Mouse (Mus musculus): ENCODE results near the gene Tmbim7. TPM values are rescaled to one million over a fixed set of nuclear protein-coding genes. Genes with fewer than 3 reads are reported as not detected.

Gene Tmbim7
- total RNA-seq, 2 experiments from 2014 or later: not detected

DNA sequence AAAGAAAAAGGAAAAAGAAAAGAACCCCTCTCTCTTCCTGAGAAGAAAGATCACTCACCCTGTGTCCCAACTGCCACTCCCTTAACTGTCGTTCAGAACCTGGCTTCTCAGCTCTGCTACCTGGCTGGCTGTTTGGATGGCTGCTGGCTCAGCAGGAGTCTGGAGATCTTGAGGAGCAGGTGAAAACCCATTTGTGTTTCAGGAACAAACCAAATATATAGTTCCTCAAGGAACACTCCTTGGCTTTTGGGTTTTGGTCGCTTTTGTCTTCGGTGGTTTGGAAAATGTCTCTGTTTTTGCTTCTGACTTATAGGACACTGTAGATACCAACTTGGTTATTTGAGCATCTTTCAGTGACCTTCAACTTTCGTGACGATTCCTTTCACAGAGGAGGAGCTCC lies 6.1 kb downstream of the Tmbim7 start, which contains the start of gene Gatad1:
Gatad1 (minus strand) TSS at position 101 of the 400 bp plus-strand sequence.
- DNase-seq (ENCODE audit: extremely low spot score in 1 of 2, low spot score in 1 of 2): no peak

- no peak for DNase-seq (ENCODE audit: extremely low spot score in 1 of 2, low spot score in 1 of 2)
Measured at GRCm38 (mm10) chr5:3665225-3665624, 14.2 kb downstream of the Tmbim7 start.

- no peak for DNase-seq (ENCODE audit: extremely low spot score in 1 of 2, low spot score in 1 of 2)
Measured at GRCm38 (mm10) chr5:3666585-3666984, 15.6 kb downstream of the Tmbim7 start.

DNA sequence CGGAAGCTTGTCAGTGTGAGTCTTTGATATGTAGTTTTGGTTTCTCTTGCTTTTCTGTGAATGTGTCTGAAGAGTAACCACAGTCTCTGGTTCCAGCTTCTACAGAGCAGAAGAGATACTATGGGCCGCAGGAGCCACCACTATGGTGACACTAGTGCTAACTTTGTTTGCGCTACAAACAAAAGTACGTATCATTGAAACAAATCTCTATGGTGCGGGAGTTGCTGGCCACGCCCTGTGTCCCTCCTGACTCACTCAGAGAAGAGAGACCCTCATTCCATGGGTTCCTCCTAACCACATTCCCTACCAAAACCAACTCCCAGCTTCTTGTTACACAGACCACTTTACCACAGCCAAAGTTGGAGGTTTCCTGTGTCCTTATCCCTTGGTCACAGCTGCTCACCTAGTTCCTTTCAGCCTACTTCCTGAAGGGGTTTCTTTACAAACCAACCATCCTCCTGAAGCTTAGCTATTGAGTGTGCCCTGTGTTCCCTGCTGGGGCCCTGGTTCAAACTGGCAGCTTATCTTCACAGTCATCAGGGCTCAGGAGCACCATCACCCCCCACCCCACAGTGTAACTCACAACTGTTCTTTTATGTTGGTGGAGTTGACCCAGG lies 19.1 kb downstream of the Tmbim7 start:
- DNase-seq (ENCODE audit: extremely low spot score in 1 of 2, low spot score in 1 of 2): no peak

- DNase-seq (ENCODE audit: extremely low spot score in 1 of 2, low spot score in 1 of 2): no peak
Measured at GRCm38 (mm10) chr5:3688298-3688697, 37.3 kb downstream of the Tmbim7 start.

- no peak for DNase-seq (ENCODE audit: extremely low spot score in 1 of 2, low spot score in 1 of 2)
Measured at GRCm38 (mm10) chr5:3691283-3691682, 40.3 kb downstream of the Tmbim7 start.

- no peak for DNase-seq (ENCODE audit: extremely low spot score in 1 of 2, low spot score in 1 of 2)
Measured at GRCm38 (mm10) chr5:3692956-3693355, 42.0 kb downstream of the Tmbim7 start.

GRCm38 (mm10) chr5:3695191-3695590 lies 44.2 kb downstream of the Tmbim7 start:
- no peak for DNase-seq (ENCODE audit: extremely low spot score in 1 of 2, low spot score in 1 of 2)

DNA sequence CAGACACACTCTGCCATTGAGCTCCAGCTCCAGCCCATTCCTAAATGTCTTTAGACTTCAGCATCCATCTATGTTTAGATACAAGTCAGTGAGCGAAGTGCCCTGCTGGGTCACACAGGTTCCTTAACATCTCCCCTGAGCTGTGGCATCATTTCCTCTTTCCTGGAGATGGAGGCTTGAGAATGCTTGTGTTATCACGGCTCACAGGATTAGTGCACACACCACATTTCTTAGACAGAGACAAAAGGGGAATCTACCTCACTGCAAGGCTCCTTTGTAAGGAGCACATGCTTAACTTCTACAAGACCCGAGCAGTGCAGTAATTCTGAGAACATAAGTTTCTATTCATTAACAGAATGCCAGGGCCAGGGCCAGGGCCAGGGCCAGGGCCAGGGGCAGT lies 45.0 kb downstream of the Tmbim7 start:
- DNase-seq (ENCODE audit: extremely low spot score in 1 of 2, low spot score in 1 of 2): no peak

DNA sequence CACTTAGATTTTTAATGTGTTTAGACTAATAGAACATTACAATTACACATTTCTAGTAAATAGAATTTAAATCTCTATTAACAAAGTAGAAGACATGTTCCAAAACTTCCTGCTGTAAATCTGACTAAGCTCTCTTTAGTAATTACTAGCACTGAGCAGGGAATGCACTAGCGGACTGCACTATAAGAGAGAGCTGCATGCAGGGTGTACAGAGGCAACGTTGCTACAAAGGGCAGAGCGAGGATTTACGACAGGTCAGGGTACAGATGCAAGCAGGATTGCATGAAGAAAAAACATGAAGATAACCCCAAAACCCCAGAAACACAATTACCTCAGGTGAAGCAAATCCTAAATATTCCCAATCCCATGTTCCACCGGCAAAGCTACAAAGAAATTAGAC lies 49.0 kb downstream of the Tmbim7 start:
- DNase-seq (ENCODE audit: extremely low spot score in 1 of 2, low spot score in 1 of 2): no peak

DNA sequence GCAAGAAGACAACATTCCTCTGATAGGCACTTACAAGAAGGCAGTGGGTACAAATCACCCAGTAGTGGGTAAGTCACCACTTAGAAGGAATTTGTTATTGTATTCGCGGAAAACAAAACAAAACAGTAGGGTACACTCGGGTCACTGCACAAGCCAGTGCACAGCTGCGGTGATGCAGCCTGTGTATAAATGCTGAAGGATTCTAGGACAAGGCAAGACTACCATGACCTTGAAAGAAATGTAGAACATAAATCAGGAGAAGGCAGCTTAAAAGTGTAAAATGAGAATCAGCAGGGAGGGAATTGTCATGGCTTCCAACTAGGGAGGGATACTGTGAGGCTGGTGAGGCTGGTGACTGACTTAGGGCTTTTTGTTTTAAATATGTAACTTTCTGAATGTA lies 51.2 kb downstream of the Tmbim7 start:
- DNase-seq (ENCODE audit: extremely low spot score in 1 of 2, low spot score in 1 of 2): no peak

GRCm38 (mm10) chr5:3715800-3716199 lies 64.8 kb downstream of the Tmbim7 start:
- DNase-seq (ENCODE audit: extremely low spot score in 1 of 2, low spot score in 1 of 2): no peak

- DNase-seq (ENCODE audit: extremely low spot score in 1 of 2, low spot score in 1 of 2): no peak
Measured at GRCm38 (mm10) chr5:3719371-3719770, 68.4 kb downstream of the Tmbim7 start.

DNA sequence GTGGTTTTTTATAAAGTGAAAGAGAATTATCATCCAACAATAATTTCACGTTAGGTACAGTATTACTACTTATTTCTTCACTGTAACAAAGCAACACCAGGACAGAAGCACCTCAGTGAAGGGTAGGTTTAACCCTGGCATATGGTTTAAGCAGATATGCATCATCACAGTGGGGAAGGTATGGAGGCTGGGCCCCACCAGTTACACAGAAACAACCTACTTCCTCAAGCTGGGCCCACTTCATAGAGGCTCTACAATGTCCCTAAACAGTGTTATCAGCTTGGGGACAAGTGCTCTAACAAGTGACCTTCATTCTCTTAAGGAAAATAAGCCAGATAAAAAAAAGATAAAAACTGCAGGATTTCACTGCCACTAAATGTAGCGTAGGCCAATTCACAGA lies 71.9 kb downstream of the Tmbim7 start:
- DNase-seq (ENCODE audit: extremely low spot score in 1 of 2, low spot score in 1 of 2): no peak

GRCm38 (mm10) chr5:3723415-3723814 lies 72.4 kb downstream of the Tmbim7 start:
- no peak for DNase-seq (ENCODE audit: extremely low spot score in 1 of 2, low spot score in 1 of 2)

- no peak for DNase-seq (ENCODE audit: extremely low spot score in 1 of 2, low spot score in 1 of 2)
Measured at GRCm38 (mm10) chr5:3725491-3725890, 74.5 kb downstream of the Tmbim7 start.

GRCm38 (mm10) chr5:3728820-3729219 lies 77.8 kb downstream of the Tmbim7 start:
- DNase-seq (ENCODE audit: extremely low spot score in 1 of 2, low spot score in 1 of 2): no peak

Small RNAs within 50 kb of the gene (microRNA-seq; reads per million reads assigned to microRNA genes)
- gene Gm22926 (0 reads per million in 2 experiments), gene Gm26238 (0 reads per million in 2 experiments)

Other genes with a start within 250 kb of the Tmbim7 start
- 10 to 100 TPM; 37.5 to 46.2 TPM for gene Fam133b, start 107.3 kb upstream of the Tmbim7 start, total RNA-seq (2021)
- gene 1700109H08Rik, start 79.6 kb upstream of the Tmbim7 start, total RNA-seq (2021): 1 to 10 TPM; 2.5 to 7.3 TPM
- gene Pex1, start 55.1 kb upstream of the Tmbim7 start, total RNA-seq (2021): 10 to 100 TPM; 22.9 to 24.7 TPM
- 1 to 10 TPM; 9.6 to 9.9 TPM for gene Rbm48, start 54.6 kb upstream of the Tmbim7 start, total RNA-seq (2021)
- gene Gatad1, start 6.0 kb downstream of the Tmbim7 start, total RNA-seq (2021): 100 to 1,000 TPM; 103 to 112 TPM
- 10 to 100 TPM; 82.0 to 92.3 TPM for gene Ankib1, start 151.7 kb downstream of the Tmbim7 start, total RNA-seq (2021)
- gene Krit1, start 152.0 kb downstream of the Tmbim7 start, total RNA-seq (2021): 10 to 100 TPM; 44.0 to 54.2 TPM
- gene Lrrd1, start 194.0 kb downstream of the Tmbim7 start, total RNA-seq (2021): under 1 TPM; 0.20 to 0.23 TPM
- gene Mterf1a, start 242.8 kb downstream of the Tmbim7 start, total RNA-seq (2021): 10 to 100 TPM in 1 of 2 experiments, 1 to 10 TPM in 1; 8.1 to 11.9 TPM

All from layer of hippocampus, postnatal 25 days (tissue).